Mouse (Mus musculus) kidney, embryonic 16.5 days (tissue): ENCODE data around the gene Zdhhc3. TPM values are rescaled to one million over a fixed set of nuclear protein-coding genes. Genes with fewer than 3 reads are reported as not detected.

Experiments used
- ATAC-seq: fragments of 200-750 bp; cut with Nextera tagmentation; 2 replicates; pipeline ENCODE4 v1.8.0; 2017; ENCODE audit warnings: moderate TSS enrichment; ENCODE audit not compliant: low FRiP score, low TSS enrichment
- H3K27ac ChIP-seq: fragments of 300-500 bp; sonication (generic); 2 replicates; pipeline ENCODE4 v1.5.1; 2014; ENCODE audit warnings: low read length
- H3K27me3 ChIP-seq: fragments of 300-500 bp; sonication (generic); 2 replicates; pipeline ENCODE4 v1.6.1; 2014; ENCODE audit warnings: low read length, control low read depth, mixed read lengths; ENCODE audit not compliant: insufficient read depth
- H3K36me3 ChIP-seq: fragments of 300-500 bp; sonication (generic); 2 replicates; pipeline ENCODE4 v1.6.1; 2014; ENCODE audit warnings: low read length, control low read depth, mixed read lengths; ENCODE audit not compliant: insufficient read depth
- H3K4me1 ChIP-seq: fragments of 300-500 bp; sonication (generic); 2 replicates; pipeline ENCODE4 v1.6.1; 2014; ENCODE audit warnings: low read length, control low read depth, mixed read lengths; ENCODE audit not compliant: insufficient read depth
- H3K4me2 ChIP-seq: fragments of 300-500 bp; sonication (generic); replicated peaks from 2 replicates; pipeline ENCODE4 v1.6.1; 2014; ENCODE audit warnings: low read depth, low read length
- H3K4me3 ChIP-seq: fragments of 300-500 bp; sonication (generic); 2 replicates; pipeline ENCODE4 v1.5.1; 2014; ENCODE audit warnings: mild to moderate bottlenecking, low read length
- H3K9ac ChIP-seq: fragments of 300-500 bp; sonication (generic); replicated peaks from 2 replicates; pipeline ENCODE4 v1.6.1; 2014; ENCODE audit warnings: low read length
- H3K9me3 ChIP-seq: fragments of 300-500 bp; sonication (generic); 2 replicates; pipeline ENCODE4 v1.6.1; 2016; ENCODE audit warnings: low read length, control low read depth
- WGBS: fragments of 180-500 bp; shearing (Covaris S2); extraction: QIAGEN DNeasy Blood & Tissue Kit; methylation state at CpG from one replicate; pipeline ENCODE4 v1.1.7; 2014; 5-methylcytosine and 5-hydroxymethylcytosine counted together
- polyA plus RNA-seq: library from polyadenylated mRNA; unstranded; fragments of >200 nt; fragmentation: Nextera tagmentation; extraction: Ambion mirVana; gene quantifications from 2 replicates; pipeline ENCODE4 v1.2.1, GENCODE M21; 2015

Zdhhc3 gene
- polyA plus RNA-seq, 1 experiment from 2014 or later, result 69.8 TPM

GRCm38 (mm10) chr9:123123571-123124412 is 10.8 kb upstream of the Zdhhc3 start:
- H3K36me3 ChIP-seq, result peaks cover 55% of the 10 kb centered on the region
- WGBS, result 93% methylated on average over 6 of the region's 6 CpGs
- no peak overlapping the region for H3K27ac ChIP-seq
- no peaks in the 10 kb centered on the region for H3K4me1 ChIP-seq
- H3K4me3 ChIP-seq, result no peak overlapping the region
- no peaks in the 10 kb centered on the region for H3K9me3 ChIP-seq
- H3K27me3 ChIP-seq, result no peaks in the 10 kb centered on the region
- H3K4me2 ChIP-seq, result no peak overlapping the region
- no peak overlapping the region for H3K9ac ChIP-seq
- no peak for ATAC-seq

- H3K4me1 ChIP-seq, result no peaks in the 10 kb centered on the region
- no peaks in the 10 kb centered on the region for H3K9me3 ChIP-seq
- no peak overlapping the region for H3K27ac ChIP-seq
- peaks cover 52% of the 10 kb centered on the region for H3K36me3 ChIP-seq
- no peak overlapping the region for H3K4me2 ChIP-seq
- H3K4me3 ChIP-seq, result no peak overlapping the region
- ATAC-seq, result no peak
- no peak overlapping the region for H3K9ac ChIP-seq
- H3K27me3 ChIP-seq, result no peaks in the 10 kb centered on the region
- 87% methylated on average over 3 of the region's 3 CpGs for WGBS
Measured at GRCm38 (mm10) chr9:123123017-123123416, 10.0 kb upstream of the Zdhhc3 start.

DNA sequence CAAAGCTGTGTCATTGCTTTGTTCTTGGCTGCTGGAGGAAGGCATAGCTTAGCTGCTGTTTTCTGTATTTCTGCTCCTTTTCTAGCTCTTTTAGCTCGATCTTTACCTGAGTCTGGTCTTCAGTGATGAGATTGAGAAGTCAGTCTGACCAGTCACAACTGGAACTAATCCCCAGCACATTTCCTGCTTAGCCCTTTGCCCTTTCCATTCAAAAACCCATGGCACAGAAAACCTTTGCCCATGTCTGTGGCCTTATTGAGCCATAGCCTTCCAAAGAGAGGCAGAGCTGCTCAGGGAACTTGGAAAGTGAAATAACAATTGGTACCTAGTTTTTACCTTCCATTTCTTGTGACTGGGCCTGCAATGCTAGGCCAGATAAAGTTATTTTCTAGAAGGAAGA is 2.6 kb upstream of the Zdhhc3 start:
- no peak overlapping the region for H3K4me2 ChIP-seq
- no peaks in the 10 kb centered on the region for H3K9me3 ChIP-seq
- no peak overlapping the region for H3K9ac ChIP-seq
- ATAC-seq, result no peak
- no peak overlapping the region for H3K4me3 ChIP-seq
- peaks cover 35% of the 10 kb centered on the region for H3K36me3 ChIP-seq
- H3K4me1 ChIP-seq, result peaks cover 16% of the 10 kb centered on the region
- no peak overlapping the region for H3K27ac ChIP-seq
- no peaks in the 10 kb centered on the region for H3K27me3 ChIP-seq
- WGBS, result 87% methylated on average over 1 of the region's 1 CpGs

DNA sequence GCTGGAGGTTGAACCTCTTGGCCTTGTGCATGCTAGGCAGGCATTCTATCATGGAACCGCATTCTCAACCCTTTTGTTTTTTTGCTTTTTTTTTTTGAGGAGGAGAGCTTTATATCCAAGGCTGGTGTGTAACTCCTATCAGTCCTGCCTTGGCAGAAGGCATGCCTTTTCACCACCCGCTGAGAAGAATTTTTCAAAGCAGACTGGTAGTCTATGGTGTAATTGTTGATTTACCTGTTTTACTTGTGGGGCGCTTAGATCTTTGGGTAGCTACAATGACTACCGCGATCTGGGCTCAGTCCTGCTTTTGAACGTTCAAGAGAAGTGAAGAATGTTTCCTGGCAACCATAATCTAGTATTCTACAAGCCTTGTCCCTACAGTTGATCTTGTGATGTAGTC is 926 bp upstream of the Zdhhc3 start:
- Histone ChIP-seq H3K9me3 (no peaks in the 10 kb centered on the region), H3K9ac (peak overlapping the region; percentile 98), H3K4me1 (peaks cover 16% of the 10 kb centered on the region), H3K4me3 (peak overlapping the region; percentile 95), H3K36me3 (peaks cover 19% of the 10 kb centered on the region), H3K27ac (0 out of 2 replicates have a peak overlapping the region, but pooled peaks have one; percentile 96), H3K4me2 (peak overlapping the region; percentile 92), H3K27me3 (no peaks in the 10 kb centered on the region)
- WGBS, result 65% methylated on average over 6 of the region's 6 CpGs
- ATAC-seq, result no peak

- H3K4me2 ChIP-seq, result peak overlapping the region; percentile 92
- peaks cover 16% of the 10 kb centered on the region for H3K4me1 ChIP-seq
- no peaks in the 10 kb centered on the region for H3K9me3 ChIP-seq
- ATAC-seq, result no peak
- peak overlapping the region; percentile 95 for H3K4me3 ChIP-seq
- H3K9ac ChIP-seq, result peak overlapping the region; percentile 98
- H3K36me3 ChIP-seq, result peaks cover 14% of the 10 kb centered on the region; the same call in 1 of the 2 replicates
- H3K27ac ChIP-seq, result no peak overlapping the region; the same call in 1 of the 2 replicates
- WGBS, result 56% methylated on average over 8 of the region's 8 CpGs
- H3K27me3 ChIP-seq, result no peaks in the 10 kb centered on the region
Measured at GRCm38 (mm10) chr9:123111751-123112221, 1.2 kb downstream of the Zdhhc3 start.

- Histone ChIP-seq H3K4me2 (no peak overlapping the region), H3K9me3 (no peaks in the 10 kb centered on the region), H3K4me1 (peaks cover 16% of the 10 kb centered on the region), H3K27me3 (no peaks in the 10 kb centered on the region), H3K9ac (no peak overlapping the region), H3K27ac (no peak overlapping the region), H3K4me3 (no peak overlapping the region), H3K36me3 (peaks cover 12% of the 10 kb centered on the region)
- no peak for ATAC-seq
- WGBS, result 82% methylated on average over 7 of the region's 7 CpGs
Measured at GRCm38 (mm10) chr9:123109188-123109587, 3.8 kb downstream of the Zdhhc3 start.

DNA sequence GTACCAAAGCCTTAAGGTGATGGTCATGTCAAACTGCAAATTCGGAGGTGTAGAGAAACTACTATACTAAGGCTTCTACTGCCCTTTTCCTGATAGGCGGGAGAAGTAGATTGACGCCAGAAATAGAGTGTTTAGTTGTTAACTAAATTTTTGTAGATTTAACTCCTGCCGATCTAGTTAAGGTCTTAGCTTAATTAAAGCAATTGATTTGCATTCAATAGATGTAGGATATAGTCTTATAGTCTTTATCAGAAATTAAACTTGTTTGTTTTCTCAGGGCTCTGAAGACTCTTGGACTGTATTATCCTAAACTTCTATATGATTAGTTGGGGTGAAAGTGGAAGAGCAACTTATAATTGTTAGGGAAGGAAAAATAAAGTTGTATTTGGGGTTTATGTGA is 5.8 kb downstream of the Zdhhc3 start:
- Histone ChIP-seq H3K4me1 (peaks cover 9% of the 10 kb centered on the region), H3K27ac (no peak overlapping the region), H3K9me3 (no peaks in the 10 kb centered on the region), H3K4me3 (no peak overlapping the region), H3K9ac (no peak overlapping the region), H3K36me3 (peaks cover 12% of the 10 kb centered on the region), H3K27me3 (no peaks in the 10 kb centered on the region), H3K4me2 (no peak overlapping the region)
- 95% methylated on average over 4 of the region's 4 CpGs for WGBS
- 0 out of 2 replicates have a peak, but pooled peaks have one; percentile 79 for ATAC-seq

DNA sequence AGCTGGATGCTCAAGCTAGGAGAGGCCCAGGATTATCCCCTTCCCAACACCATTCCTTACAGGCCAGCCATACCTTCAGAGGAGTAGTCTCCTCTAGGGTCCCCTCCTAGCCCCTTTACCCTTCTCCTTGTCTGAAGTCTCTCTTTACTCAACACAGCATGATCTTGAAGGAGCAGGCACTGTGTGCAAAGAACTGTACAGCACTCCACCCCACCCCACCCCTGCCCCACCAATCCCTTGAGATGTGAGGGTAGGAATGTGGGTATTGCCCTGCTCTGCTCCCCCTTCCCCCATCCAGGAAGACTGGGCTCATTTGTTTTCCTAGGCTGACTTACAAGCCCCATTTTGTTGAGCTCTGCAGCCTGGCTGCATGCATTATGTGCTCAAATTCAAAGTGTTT is 8.6 kb downstream of the Zdhhc3 start:
- ATAC-seq, result no peak
- H3K9me3 ChIP-seq, result no peaks in the 10 kb centered on the region
- H3K4me1 ChIP-seq, result no peaks in the 10 kb centered on the region
- no peaks in the 10 kb centered on the region for H3K27me3 ChIP-seq
- no peak overlapping the region for H3K27ac ChIP-seq
- peaks cover 22% of the 10 kb centered on the region for H3K36me3 ChIP-seq
- no peak overlapping the region for H3K4me3 ChIP-seq
- H3K9ac ChIP-seq, result no peak overlapping the region
- H3K4me2 ChIP-seq, result no peak overlapping the region

GRCm38 (mm10) chr9:123103425-123103824 is 9.6 kb downstream of the Zdhhc3 start:
- H3K27ac ChIP-seq, result no peak overlapping the region
- no peak overlapping the region for H3K9ac ChIP-seq
- no peak overlapping the region for H3K4me2 ChIP-seq
- ATAC-seq, result no peak
- H3K9me3 ChIP-seq, result no peaks in the 10 kb centered on the region
- no peaks in the 10 kb centered on the region for H3K27me3 ChIP-seq
- H3K4me1 ChIP-seq, result no peaks in the 10 kb centered on the region
- peaks cover 26% of the 10 kb centered on the region for H3K36me3 ChIP-seq
- no peak overlapping the region for H3K4me3 ChIP-seq
